Mouse (Mus musculus): ENCODE results near the gene Kcnab2. TPM values are rescaled to one million over a fixed set of nuclear protein-coding genes. Genes with fewer than 3 reads are reported as not detected.

Gene Kcnab2
- polyA plus RNA-seq, 1 experiment from 2014 or later: 21.7 TPM

DNA sequence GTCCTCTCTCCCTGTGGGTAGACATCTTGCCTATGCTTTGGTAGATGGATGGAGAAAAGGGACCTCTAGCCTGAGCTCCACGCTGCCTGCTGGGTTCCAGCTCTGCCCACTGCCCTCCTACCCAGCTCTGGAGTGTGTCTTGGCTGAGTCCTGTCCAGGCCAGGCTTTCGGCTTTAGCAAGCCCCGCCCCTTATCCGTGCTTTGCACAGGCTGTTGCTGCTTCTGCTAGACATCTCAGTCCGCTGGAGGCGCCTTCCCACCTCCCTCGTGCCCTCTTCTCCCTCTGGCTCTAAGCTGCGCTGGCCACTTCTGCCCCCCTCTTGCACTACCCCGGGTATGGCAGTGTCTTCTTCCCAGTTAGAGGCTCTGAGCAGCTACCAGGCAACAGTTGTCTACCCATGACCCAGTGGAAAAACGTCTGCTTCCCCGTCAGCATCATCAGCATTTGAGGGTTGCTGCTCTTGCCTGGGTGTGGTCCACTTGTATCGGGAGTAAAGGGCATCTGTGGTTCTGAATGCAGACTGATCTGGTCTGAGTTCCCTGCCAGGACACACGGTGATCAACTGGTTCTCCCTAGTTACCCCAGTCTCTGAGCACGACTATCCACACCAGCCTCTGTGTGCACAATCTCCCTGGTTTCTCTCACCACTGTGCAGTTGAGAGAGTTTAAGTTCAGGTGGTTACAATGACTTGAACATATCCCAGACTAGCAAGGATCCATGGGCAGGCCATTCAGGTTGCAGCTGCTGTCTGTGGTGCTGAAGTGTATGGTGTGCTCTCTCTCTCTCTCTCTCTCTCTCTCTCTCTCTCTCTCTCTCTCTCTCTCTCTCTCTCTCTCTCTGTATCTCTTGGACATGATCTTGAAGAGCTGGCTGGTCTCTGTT, 126.0 kb downstream of the Kcnab2 start:
- no peak overlapping the region for H3K4me3 ChIP-seq (ENCODE audit: low read length)
- ATAC-seq (replicated peaks; ENCODE audit: extremely low read depth, insufficient read depth, low FRiP score): no peak
- no peak overlapping the region for H3K27ac ChIP-seq (ENCODE audit: low read length)
- H3K9ac ChIP-seq (ENCODE audit: low read length): no peak overlapping the region
- WGBS: 13% methylated on average over 14 of the region's 14 CpGs
- peaks cover 41% of the 10 kb centered on the region for H3K27me3 ChIP-seq (ENCODE audit: control insufficient read depth, insufficient read depth, low read length)
- H3K36me3 ChIP-seq (ENCODE audit: control insufficient read depth, insufficient read depth): no peaks in the 10 kb centered on the region
- no peaks in the 10 kb centered on the region for H3K9me3 ChIP-seq (replicated peaks; ENCODE audit: control insufficient read depth, low read length)
- no peak overlapping the region for H3K4me2 ChIP-seq (ENCODE audit: low read depth, low read length)
- no peaks in the 10 kb centered on the region for H3K4me1 ChIP-seq (ENCODE audit: control insufficient read depth, insufficient read depth, low read length)

DNA sequence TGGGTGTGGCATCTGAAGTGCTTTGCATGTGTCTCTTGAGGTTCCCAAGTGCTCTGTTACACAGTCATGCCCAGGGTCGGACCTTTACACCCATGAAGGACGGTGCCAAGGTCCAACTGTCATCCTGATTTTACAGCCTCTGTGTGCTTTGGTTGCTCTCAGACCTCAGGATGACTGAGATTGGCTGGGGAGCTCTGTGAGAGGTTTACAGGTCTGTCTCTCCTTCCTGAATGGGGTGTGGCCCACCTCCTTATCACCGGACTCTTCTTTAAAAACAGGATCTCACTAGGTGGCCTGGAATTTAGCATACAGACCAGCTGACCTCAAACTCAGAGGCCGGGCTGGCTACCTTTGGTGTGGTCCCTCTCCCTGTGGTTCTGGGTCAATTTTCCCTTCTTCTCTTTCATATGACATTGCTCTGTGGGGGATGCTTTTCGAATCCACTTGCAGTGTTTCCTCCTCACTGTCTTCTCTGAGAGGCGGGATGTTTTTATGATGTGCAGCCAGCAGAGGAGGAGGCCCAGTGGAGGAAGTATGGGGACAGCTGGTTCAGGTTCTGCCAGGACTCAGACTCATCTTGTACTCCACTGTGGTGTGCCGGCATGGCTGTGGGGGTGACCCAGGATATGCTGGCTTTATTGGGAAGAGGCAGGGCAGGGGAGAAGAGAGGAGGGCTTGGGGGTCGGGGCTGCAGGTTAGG, 126.8 kb downstream of the Kcnab2 start:
- H3K27ac ChIP-seq (ENCODE audit: low read length): no peak overlapping the region
- no peak for ATAC-seq (replicated peaks; ENCODE audit: extremely low read depth, insufficient read depth, low FRiP score)
- no peaks in the 10 kb centered on the region for H3K9me3 ChIP-seq (replicated peaks; ENCODE audit: control insufficient read depth, low read length)
- 28% methylated on average over 8 of the region's 8 CpGs for WGBS
- H3K4me1 ChIP-seq (ENCODE audit: control insufficient read depth, insufficient read depth, low read length): no peaks in the 10 kb centered on the region
- no peak overlapping the region for H3K4me2 ChIP-seq (ENCODE audit: low read depth, low read length)
- H3K27me3 ChIP-seq (ENCODE audit: control insufficient read depth, insufficient read depth, low read length): peaks cover 41% of the 10 kb centered on the region
- no peak overlapping the region for H3K4me3 ChIP-seq (ENCODE audit: low read length)
- no peaks in the 10 kb centered on the region for H3K36me3 ChIP-seq (ENCODE audit: control insufficient read depth, insufficient read depth)
- no peak overlapping the region for H3K9ac ChIP-seq (ENCODE audit: low read length)

DNA sequence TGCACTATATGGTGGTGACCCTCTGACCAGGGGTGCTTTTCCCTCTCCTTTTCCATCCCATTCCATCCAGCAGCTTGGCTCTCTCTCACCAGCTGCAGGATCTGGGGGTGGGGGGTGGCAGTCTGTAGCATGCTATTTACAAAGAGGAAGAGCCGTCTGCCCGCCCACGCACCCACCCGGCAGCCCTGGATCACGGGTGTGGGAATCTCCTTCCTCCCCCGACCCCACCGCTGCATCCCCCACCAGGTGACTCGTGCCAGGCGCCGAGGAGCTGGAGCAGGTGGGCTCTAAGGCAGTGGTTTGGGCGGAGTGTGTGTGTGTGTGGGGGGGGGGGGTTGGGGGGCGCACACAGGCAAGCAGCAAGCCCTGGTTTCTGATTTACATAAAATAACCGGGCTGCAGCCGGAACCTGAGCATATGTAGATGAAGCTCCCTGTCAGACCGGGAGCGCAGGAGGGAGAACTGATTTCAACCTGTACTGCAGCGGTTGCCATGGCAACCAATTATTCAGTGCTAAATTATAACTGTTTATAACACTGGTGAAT, 127.8 kb downstream of the Kcnab2 start:
- peaks cover 43% of the 10 kb centered on the region for H3K27me3 ChIP-seq (ENCODE audit: control insufficient read depth, insufficient read depth, low read length)
- H3K4me1 ChIP-seq (ENCODE audit: control insufficient read depth, insufficient read depth, low read length): peaks cover 3% of the 10 kb centered on the region; the same call in 1 of the 2 replicates
- H3K9ac ChIP-seq (ENCODE audit: low read length): no peak overlapping the region
- H3K9me3 ChIP-seq (replicated peaks; ENCODE audit: control insufficient read depth, low read length): no peaks in the 10 kb centered on the region
- ATAC-seq (replicated peaks; ENCODE audit: extremely low read depth, insufficient read depth, low FRiP score): no peak
- H3K4me2 ChIP-seq (ENCODE audit: low read depth, low read length): no peak overlapping the region
- H3K36me3 ChIP-seq (ENCODE audit: control insufficient read depth, insufficient read depth): no peaks in the 10 kb centered on the region
- no peak overlapping the region for H3K27ac ChIP-seq (ENCODE audit: low read length)
- WGBS: 14% methylated on average over 17 of the region's 17 CpGs
- H3K4me3 ChIP-seq (ENCODE audit: low read length): no peak overlapping the region

- H3K4me3 ChIP-seq (ENCODE audit: low read length): no peak overlapping the region
- H3K9me3 ChIP-seq (replicated peaks; ENCODE audit: control insufficient read depth, low read length): no peaks in the 10 kb centered on the region
- peaks cover 54% of the 10 kb centered on the region for H3K27me3 ChIP-seq (ENCODE audit: control insufficient read depth, insufficient read depth, low read length)
- ATAC-seq (replicated peaks; ENCODE audit: extremely low read depth, insufficient read depth, low FRiP score): no peak
- no peak overlapping the region for H3K4me2 ChIP-seq (ENCODE audit: low read depth, low read length)
- H3K9ac ChIP-seq (ENCODE audit: low read length): no peak overlapping the region
- H3K4me1 ChIP-seq (ENCODE audit: control insufficient read depth, insufficient read depth, low read length): peaks cover 3% of the 10 kb centered on the region; the same call in 1 of the 2 replicates
- no peaks in the 10 kb centered on the region for H3K36me3 ChIP-seq (ENCODE audit: control insufficient read depth, insufficient read depth)
- H3K27ac ChIP-seq (ENCODE audit: low read length): no peak overlapping the region
- 38% methylated on average over 7 of the region's 7 CpGs for whole genome bisulfite sequencing
These were observed 132.4 kb downstream of the Kcnab2 start for GRCm38 (mm10) chr4:152345120-152345889.

DNA sequence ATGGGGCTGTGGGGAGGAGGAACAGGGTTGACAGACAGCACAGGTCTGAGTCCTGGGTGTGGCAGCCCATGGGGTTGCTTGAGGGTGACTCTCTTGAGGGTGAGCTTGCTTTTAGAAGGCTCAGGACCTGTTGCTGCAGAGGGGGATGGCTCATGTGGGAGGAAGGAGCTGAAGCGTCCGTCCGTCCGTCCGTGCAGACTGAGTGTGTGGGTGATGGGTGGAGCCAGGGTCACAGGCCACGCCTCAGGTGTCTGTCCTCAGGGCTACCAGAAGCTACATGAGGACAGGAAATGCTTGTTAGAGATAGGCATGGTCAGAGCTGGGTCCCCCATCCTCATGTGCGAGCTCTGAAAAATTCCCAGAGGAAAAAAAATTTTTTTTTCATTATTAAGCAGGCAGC, 133.0 kb downstream of the Kcnab2 start:
- no peak for ATAC-seq (replicated peaks; ENCODE audit: extremely low read depth, insufficient read depth, low FRiP score)
- WGBS: 54% methylated on average over 7 of the region's 7 CpGs
- Histone ChIP-seq H3K36me3 (ENCODE audit: control insufficient read depth, insufficient read depth) (no peaks in the 10 kb centered on the region), H3K9ac (ENCODE audit: low read length) (no peak overlapping the region), H3K4me1 (ENCODE audit: control insufficient read depth, insufficient read depth, low read length) (peaks cover 3% of the 10 kb centered on the region; the same call in 1 of the 2 replicates), H3K27ac (ENCODE audit: low read length) (no peak overlapping the region), H3K4me2 (ENCODE audit: low read depth, low read length) (no peak overlapping the region), H3K4me3 (ENCODE audit: low read length) (no peak overlapping the region), H3K9me3 (replicated peaks; ENCODE audit: control insufficient read depth, low read length) (no peaks in the 10 kb centered on the region), H3K27me3 (ENCODE audit: control insufficient read depth, insufficient read depth, low read length) (peaks cover 54% of the 10 kb centered on the region)

DNA sequence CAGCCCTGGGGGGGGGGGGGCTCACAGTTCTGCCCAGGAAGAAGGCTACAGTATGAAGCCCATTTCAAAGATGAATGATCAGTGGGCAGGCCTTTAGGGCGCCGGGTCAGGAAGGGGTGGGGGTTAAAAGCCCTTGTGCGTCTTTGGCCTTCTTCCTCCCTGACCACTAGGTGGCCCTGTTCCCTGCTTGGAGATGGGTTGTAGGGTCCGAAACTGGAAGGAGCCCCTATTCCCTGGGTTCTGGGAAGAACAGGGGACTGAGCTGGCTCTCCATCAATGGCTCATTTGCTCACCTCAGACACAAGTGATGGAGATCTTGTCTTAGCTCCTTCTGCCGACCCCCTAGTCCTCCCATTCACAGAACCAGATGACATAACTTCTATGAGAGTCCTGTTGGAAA, 134.4 kb downstream of the Kcnab2 start:
- no peak for ATAC-seq (replicated peaks; ENCODE audit: extremely low read depth, insufficient read depth, low FRiP score)
- Histone ChIP-seq H3K4me2 (ENCODE audit: low read depth, low read length) (no peak overlapping the region), H3K27ac (ENCODE audit: low read length) (no peak overlapping the region), H3K4me3 (ENCODE audit: low read length) (no peak overlapping the region), H3K27me3 (ENCODE audit: control insufficient read depth, insufficient read depth, low read length) (peaks cover 53% of the 10 kb centered on the region), H3K9ac (ENCODE audit: low read length) (no peak overlapping the region), H3K9me3 (replicated peaks; ENCODE audit: control insufficient read depth, low read length) (no peaks in the 10 kb centered on the region), H3K36me3 (ENCODE audit: control insufficient read depth, insufficient read depth) (no peaks in the 10 kb centered on the region), H3K4me1 (ENCODE audit: control insufficient read depth, insufficient read depth, low read length) (peaks cover 9% of the 10 kb centered on the region)
- WGBS: 14% methylated on average over 5 of the region's 5 CpGs

Other genes with a start within 250 kb of the Kcnab2 start
- gene Gpr153, start 203.6 kb downstream of the Kcnab2 start, polyA plus RNA-seq (2015; fragmentation: Nextera tagmentation; extraction: Ambion mirVana): 8.4 and 10.4 TPM in 2 replicates
- gene Hes3, start 186.2 kb downstream of the Kcnab2 start, polyA plus RNA-seq (2015; fragmentation: Nextera tagmentation; extraction: Ambion mirVana): not detected in 2 replicates
- 19.3 and 23.3 TPM in 2 replicates for gene Icmt, start 180.6 kb downstream of the Kcnab2 start, polyA plus RNA-seq (2015; fragmentation: Nextera tagmentation; extraction: Ambion mirVana)
- gene Rnf207, start 158.9 kb downstream of the Kcnab2 start, polyA plus RNA-seq (2015; fragmentation: Nextera tagmentation; extraction: Ambion mirVana): 118 and 122 TPM in 2 replicates
- 186 and 190 TPM in 2 replicates for gene Rpl22, start 152.1 kb downstream of the Kcnab2 start, polyA plus RNA-seq (2015; fragmentation: Nextera tagmentation; extraction: Ambion mirVana)
- 0.02 and 0.04 TPM in 2 replicates for gene Chd5, start 139.2 kb downstream of the Kcnab2 start, polyA plus RNA-seq (2015; fragmentation: Nextera tagmentation; extraction: Ambion mirVana)
- gene Nphp4, start 1.2 kb downstream of the Kcnab2 start, polyA plus RNA-seq (2015; fragmentation: Nextera tagmentation; extraction: Ambion mirVana): 1.9 and 2.0 TPM in 2 replicates

All from heart, embryonic 16.5 days (tissue).